Mouse (Mus musculus) midbrain, embryonic 10.5 days (tissue): ENCODE measurements around the gene Kctd5. TPM values are rescaled to one million over a fixed set of nuclear protein-coding genes. Genes with fewer than 3 reads are reported as not detected.
"Not testable (repeated sequence)": the region's sequence is repeated elsewhere in the genome, so short reads cannot be mapped to it uniquely, and the experiment has no call there.

ENCODE experiments used
- DNase-seq: peaks from one replicate; pipeline ENCODE4 v3.0.0-alpha.2; 2017; ENCODE audit warnings: low spot score
- H3K27ac ChIP-seq: fragments of 300-500 bp; sonication (generic); replicated peaks from 2 replicates; pipeline ENCODE4 v1.5.1; 2016; ENCODE audit warnings: mild to moderate bottlenecking
- H3K27me3 ChIP-seq: fragments of 300-500 bp; sonication (generic); 2 replicates; pipeline ENCODE4 v1.6.1; 2016; ENCODE audit warnings: low read depth, mild to moderate bottlenecking; ENCODE audit not compliant: poor library complexity, severe bottlenecking
- H3K36me3 ChIP-seq: fragments of 300-500 bp; sonication (generic); 2 replicates; pipeline ENCODE4 v1.6.1; 2016; ENCODE audit warnings: mild to moderate bottlenecking, moderate library complexity
- H3K4me1 ChIP-seq: fragments of 300-500 bp; sonication (generic); 2 replicates; pipeline ENCODE4 v1.6.1; 2016
- H3K4me3 ChIP-seq: fragments of 300-500 bp; sonication (generic); 2 replicates; pipeline ENCODE4 v1.5.1; 2016; ENCODE audit warnings: mild to moderate bottlenecking, moderate library complexity
- H3K9me3 ChIP-seq: fragments of 300-500 bp; sonication (generic); replicated peaks from 2 replicates; pipeline ENCODE4 v1.6.1; 2016; ENCODE audit warnings: mild to moderate bottlenecking
- WGBS: fragments of 180-500 bp; shearing (Covaris S2); methylation state at CpG from one replicate; pipeline ENCODE4 v1.1.7; 2016; 5-methylcytosine and 5-hydroxymethylcytosine counted together
- polyA plus RNA-seq: library from polyadenylated mRNA; unstranded; fragments of >200 nt; fragmentation: Nextera tagmentation; extraction: Ambion mirVana; gene quantifications from 2 replicates; pipeline ENCODE4 v1.2.1, GENCODE M21; 2016

The Kctd5 gene
- polyA plus RNA-seq, result 91.1 and 91.5 TPM in 2 replicates

GRCm38 (mm10) chr17:24072919-24073696, at the start of gene Kctd5:
Gene Kctd5, minus strand, starts transcription at chr17:24073485.
- H3K36me3 ChIP-seq, result peaks cover 31% of the 10 kb centered on the region
- peaks cover 13% of the 10 kb centered on the region for H3K4me1 ChIP-seq
- H3K27me3 ChIP-seq, result no peaks in the 10 kb centered on the region
- H3K9me3 ChIP-seq, result no peaks in the 10 kb centered on the region
- H3K27ac ChIP-seq, result peak within 1 kb of the TSS; percentile 95
- DNase-seq, result peak; percentile 95
- WGBS, result under 1% methylated on average over 62 of the region's 62 CpGs
- H3K4me3 ChIP-seq, result peak within 1 kb of the TSS; percentile 99

GRCm38 (mm10) chr17:24119446-24119845, 46.2 kb upstream of the Kctd5 start:
- Histone ChIP-seq H3K4me1 (no peaks in the 10 kb centered on the region), H3K9me3 (no peaks in the 10 kb centered on the region), H3K27ac (no peak overlapping the region), H3K27me3 (no peaks in the 10 kb centered on the region), H3K36me3 (0 out of 2 replicates have a peak, but pooled peaks cover 2% of the 10 kb centered on the region), H3K4me3 (no peak overlapping the region)
- 90% methylated on average over 3 of the region's 3 CpGs for WGBS
- no peak for DNase-seq

GRCm38 (mm10) chr17:24113031-24113430, 39.7 kb upstream of the Kctd5 start:
- H3K36me3 ChIP-seq, result peaks cover 25% of the 10 kb centered on the region
- no peak overlapping the region for H3K4me3 ChIP-seq
- no peaks in the 10 kb centered on the region for H3K9me3 ChIP-seq
- no peaks in the 10 kb centered on the region for H3K27me3 ChIP-seq
- WGBS, result 91% methylated on average over 4 of the region's 4 CpGs
- no peak for DNase-seq
- no peak overlapping the region for H3K27ac ChIP-seq
- no peaks in the 10 kb centered on the region for H3K4me1 ChIP-seq

GRCm38 (mm10) chr17:24111256-24111655, 38.0 kb upstream of the Kctd5 start:
- no peak for DNase-seq
- no peaks in the 10 kb centered on the region for H3K9me3 ChIP-seq
- no peak overlapping the region for H3K4me3 ChIP-seq
- no peaks in the 10 kb centered on the region for H3K27me3 ChIP-seq
- H3K36me3 ChIP-seq, result peaks cover 42% of the 10 kb centered on the region
- no peak overlapping the region for H3K27ac ChIP-seq
- H3K4me1 ChIP-seq, result no peaks in the 10 kb centered on the region
- 89% methylated on average over 1 of the region's 1 CpGs for WGBS

GRCm38 (mm10) chr17:24108896-24109295, 35.6 kb upstream of the Kctd5 start:
- no peak overlapping the region for H3K4me3 ChIP-seq
- no peaks in the 10 kb centered on the region for H3K9me3 ChIP-seq
- DNase-seq, result no peak
- no peaks in the 10 kb centered on the region for H3K27me3 ChIP-seq
- H3K27ac ChIP-seq, result no peak overlapping the region
- peaks cover 61% of the 10 kb centered on the region for H3K36me3 ChIP-seq
- no peaks in the 10 kb centered on the region for H3K4me1 ChIP-seq
- WGBS, result 76% methylated on average over 1 of the region's 1 CpGs

- H3K36me3 ChIP-seq, result peaks cover 80% of the 10 kb centered on the region
- H3K4me1 ChIP-seq, result no peaks in the 10 kb centered on the region
- H3K9me3 ChIP-seq, result no peaks in the 10 kb centered on the region
- no peak for DNase-seq
- 81% methylated on average over 2 of the region's 2 CpGs for WGBS
- no peaks in the 10 kb centered on the region for H3K27me3 ChIP-seq
- H3K4me3 ChIP-seq, result no peak overlapping the region
- H3K27ac ChIP-seq, result no peak overlapping the region
These were observed 31.8 kb upstream of the Kctd5 start for GRCm38 (mm10) chr17:24105111-24105510.

- Histone ChIP-seq H3K4me3 (no peak overlapping the region), H3K4me1 (no peaks in the 10 kb centered on the region), H3K27ac (no peak overlapping the region), H3K9me3 (no peaks in the 10 kb centered on the region), H3K27me3 (no peaks in the 10 kb centered on the region), H3K36me3 (peaks cover 77% of the 10 kb centered on the region)
- WGBS, result 98% methylated on average over 4 of the region's 4 CpGs
- DNase-seq, result no peak
These were observed 25.1 kb upstream of the Kctd5 start for GRCm38 (mm10) chr17:24098354-24098753.

- Histone ChIP-seq H3K36me3 (peaks cover 84% of the 10 kb centered on the region), H3K27me3 (no peaks in the 10 kb centered on the region), H3K4me3 (no peak overlapping the region), H3K4me1 (no peaks in the 10 kb centered on the region), H3K9me3 (no peaks in the 10 kb centered on the region), H3K27ac (no peak overlapping the region)
- no peak for DNase-seq
- WGBS, result 94% methylated on average over 1 of the region's 1 CpGs
These were observed 17.3 kb upstream of the Kctd5 start for GRCm38 (mm10) chr17:24090575-24090974.

GRCm38 (mm10) chr17:24086399-24086798, 13.1 kb upstream of the Kctd5 start:
- H3K27ac ChIP-seq, H3K4me1 ChIP-seq, H3K27me3 ChIP-seq, H3K9me3 ChIP-seq, DNase-seq, H3K4me3 ChIP-seq: not testable (repeated sequence)
- peaks cover 68% of the 10 kb centered on the region for H3K36me3 ChIP-seq
- WGBS, result 94% methylated on average over 4 of the region's 4 CpGs

GRCm38 (mm10) chr17:24084593-24084992, 11.3 kb upstream of the Kctd5 start:
- WGBS, result 72% methylated on average over 1 of the region's 1 CpGs
- H3K36me3 ChIP-seq, result peaks cover 59% of the 10 kb centered on the region
- DNase-seq, result no peak

GRCm38 (mm10) chr17:24077101-24077500, 3.8 kb upstream of the Kctd5 start:
- 79% methylated on average over 2 of the region's 2 CpGs for WGBS
- H3K27ac ChIP-seq, result no peak overlapping the region
- peaks cover 6% of the 10 kb centered on the region for H3K4me1 ChIP-seq
- H3K27me3 ChIP-seq, result no peaks in the 10 kb centered on the region
- H3K36me3 ChIP-seq, result peaks cover 39% of the 10 kb centered on the region
- DNase-seq, result no peak
- H3K9me3 ChIP-seq, result no peaks in the 10 kb centered on the region
- H3K4me3 ChIP-seq, result no peak overlapping the region

More at GRCm38 (mm10) chr17:24084593-24084992, 11.3 kb upstream of the Kctd5 start:
- H3K4me3 ChIP-seq, result no peak overlapping the region
- no peaks in the 10 kb centered on the region for H3K4me1 ChIP-seq
- H3K27me3 ChIP-seq, result no peaks in the 10 kb centered on the region
- H3K9me3 ChIP-seq, result no peaks in the 10 kb centered on the region
- no peak overlapping the region for H3K27ac ChIP-seq

- Histone ChIP-seq H3K4me3 (no peak overlapping the region), H3K36me3 (peaks cover 43% of the 10 kb centered on the region), H3K27me3 (no peaks in the 10 kb centered on the region), H3K27ac (no peak overlapping the region), H3K9me3 (no peaks in the 10 kb centered on the region), H3K4me1 (peaks cover 13% of the 10 kb centered on the region)
- 91% methylated on average over 3 of the region's 3 CpGs for WGBS
- DNase-seq, result no peak
These were observed 3.8 kb downstream of the Kctd5 start for GRCm38 (mm10) chr17:24069531-24069930.

GRCm38 (mm10) chr17:24068271-24068670, 5.0 kb downstream of the Kctd5 start:
- WGBS, result 90% methylated on average over 5 of the region's 5 CpGs
- H3K4me3 ChIP-seq, result no peak overlapping the region
- no peak overlapping the region for H3K27ac ChIP-seq
- H3K27me3 ChIP-seq, result no peaks in the 10 kb centered on the region
- H3K9me3 ChIP-seq, result no peaks in the 10 kb centered on the region
- DNase-seq, result no peak
- H3K4me1 ChIP-seq, result peaks cover 13% of the 10 kb centered on the region
- H3K36me3 ChIP-seq, result peaks cover 54% of the 10 kb centered on the region
